Mouse (Mus musculus) liver, embryonic 12.5 days (tissue): ENCODE measurements around the gene Flot1. TPM values are rescaled to one million over a fixed set of nuclear protein-coding genes. Genes with fewer than 3 reads are reported as not detected.

Source experiments
- ATAC-seq: fragments of 200-750 bp; cut with Nextera tagmentation; 2 replicates; pipeline ENCODE4 v1.8.0; 2017; ENCODE audit warnings: moderate number of reproducible peaks, mild to moderate bottlenecking, moderate library complexity
- H3K27ac ChIP-seq: fragments of 300-500 bp; sonication (generic); 2 replicates; pipeline ENCODE4 v1.5.1; 2016; ENCODE audit warnings: mild to moderate bottlenecking
- H3K27me3 ChIP-seq: fragments of 300-500 bp; sonication (generic); replicated peaks from 2 replicates; pipeline ENCODE4 v1.6.1; 2016; ENCODE audit warnings: mild to moderate bottlenecking, moderate library complexity
- H3K36me3 ChIP-seq: fragments of 300-500 bp; sonication (generic); 2 replicates; pipeline ENCODE4 v1.6.1; 2016; ENCODE audit warnings: mild to moderate bottlenecking, moderate library complexity
- H3K4me1 ChIP-seq: fragments of 300-500 bp; sonication (generic); 2 replicates; pipeline ENCODE4 v1.6.1; 2016
- H3K4me2 ChIP-seq: fragments of 300-500 bp; sonication (generic); 2 replicates; pipeline ENCODE4 v1.6.1; 2016; ENCODE audit warnings: mild to moderate bottlenecking, moderate library complexity
- H3K4me3 ChIP-seq: fragments of 300-500 bp; sonication (generic); 2 replicates; pipeline ENCODE4 v1.5.1; 2016; ENCODE audit warnings: mild to moderate bottlenecking, moderate library complexity
- H3K9ac ChIP-seq: fragments of 300-500 bp; sonication (generic); 2 replicates; pipeline ENCODE4 v1.6.1; 2016; ENCODE audit warnings: mild to moderate bottlenecking, moderate library complexity
- H3K9me3 ChIP-seq: fragments of 300-500 bp; sonication (generic); replicated peaks from 2 replicates; pipeline ENCODE4 v1.6.1; 2016; ENCODE audit warnings: mild to moderate bottlenecking, moderate library complexity
- WGBS: fragments of 180-500 bp; shearing (Covaris S2); methylation state at CpG from one replicate; pipeline ENCODE4 v1.1.7; 2016; ENCODE audit not compliant: insufficient replicate concordance; 5-methylcytosine and 5-hydroxymethylcytosine counted together
- polyA plus RNA-seq: library from polyadenylated mRNA; unstranded; fragments of >200 nt; fragmentation: Nextera tagmentation; extraction: Ambion mirVana; gene quantifications from 2 replicates; pipeline ENCODE4 v1.2.1, GENCODE M21; 2016

Gene Flot1
- polyA plus RNA-seq, 1 experiment from 2014 or later, result 43.1 TPM

- Histone ChIP-seq H3K4me1 (peaks cover 16% of the 10 kb centered on the region), H3K9me3 (no peaks in the 10 kb centered on the region), H3K27me3 (no peaks in the 10 kb centered on the region), H3K4me3 (no peak overlapping the region), H3K36me3 (no peaks in the 10 kb centered on the region), H3K27ac (no peak overlapping the region), H3K9ac (no peak overlapping the region), H3K4me2 (no peak overlapping the region)
- WGBS, result 72% methylated on average over 4 of the region's 4 CpGs
- ATAC-seq, result no peak
Observed at GRCm38 (mm10) chr17:35790933-35791332, 32.1 kb upstream of the Flot1 start.

- Histone ChIP-seq H3K9me3 (no peaks in the 10 kb centered on the region), H3K4me3 (no peak overlapping the region), H3K27ac (no peak overlapping the region), H3K27me3 (no peaks in the 10 kb centered on the region), H3K36me3 (no peaks in the 10 kb centered on the region), H3K4me1 (peaks cover 28% of the 10 kb centered on the region), H3K9ac (no peak overlapping the region), H3K4me2 (no peak overlapping the region)
- no peak for ATAC-seq
- 55% methylated on average over 2 of the region's 2 CpGs for WGBS
Observed at GRCm38 (mm10) chr17:35792837-35793236, 30.2 kb upstream of the Flot1 start.

- WGBS, result 9% methylated on average over 2 of the region's 2 CpGs
- no peaks in the 10 kb centered on the region for H3K9me3 ChIP-seq
- H3K36me3 ChIP-seq, result no peaks in the 10 kb centered on the region
- H3K9ac ChIP-seq, result no peak overlapping the region
- H3K4me1 ChIP-seq, result peaks cover 28% of the 10 kb centered on the region
- peak; percentile 54 for ATAC-seq
- H3K4me3 ChIP-seq, result no peak overlapping the region
- H3K27me3 ChIP-seq, result no peaks in the 10 kb centered on the region
- H3K27ac ChIP-seq, result peak overlapping the region; percentile 41; the same call in 1 of the 2 replicates
- H3K4me2 ChIP-seq, result 0 out of 2 replicates have a peak overlapping the region, but pooled peaks have one; percentile 8
Observed at GRCm38 (mm10) chr17:35795099-35795498, 27.9 kb upstream of the Flot1 start.

- Histone ChIP-seq H3K4me2 (no peak overlapping the region), H3K27ac (peak overlapping the region; percentile 30; the same call in 1 of the 2 replicates), H3K36me3 (no peaks in the 10 kb centered on the region), H3K4me3 (no peak overlapping the region), H3K27me3 (no peaks in the 10 kb centered on the region), H3K9ac (no peak overlapping the region), H3K4me1 (peaks cover 28% of the 10 kb centered on the region), H3K9me3 (no peaks in the 10 kb centered on the region)
- no peak for ATAC-seq
- WGBS, result 74% methylated on average over 6 of the region's 6 CpGs
Observed at GRCm38 (mm10) chr17:35795656-35796055, 27.4 kb upstream of the Flot1 start.

- H3K4me3 ChIP-seq, result no peak overlapping the region
- H3K27me3 ChIP-seq, result no peaks in the 10 kb centered on the region
- H3K4me2 ChIP-seq, result no peak overlapping the region
- H3K27ac ChIP-seq, result no peak overlapping the region
- peaks cover 28% of the 10 kb centered on the region for H3K4me1 ChIP-seq
- H3K9me3 ChIP-seq, result no peaks in the 10 kb centered on the region
- WGBS, result 20% methylated on average over 5 of the region's 5 CpGs
- no peak overlapping the region for H3K9ac ChIP-seq
- ATAC-seq, result no peak
- no peaks in the 10 kb centered on the region for H3K36me3 ChIP-seq
Observed at GRCm38 (mm10) chr17:35796835-35797234, 26.2 kb upstream of the Flot1 start.

- peaks cover 13% of the 10 kb centered on the region for H3K4me1 ChIP-seq
- no peaks in the 10 kb centered on the region for H3K36me3 ChIP-seq
- no peak overlapping the region for H3K4me2 ChIP-seq
- 76% methylated on average over 2 of the region's 2 CpGs for WGBS
- no peak overlapping the region for H3K9ac ChIP-seq
- H3K27me3 ChIP-seq, result no peaks in the 10 kb centered on the region
- no peak overlapping the region for H3K4me3 ChIP-seq
- no peaks in the 10 kb centered on the region for H3K9me3 ChIP-seq
- H3K27ac ChIP-seq, result no peak overlapping the region
- ATAC-seq, result no peak
Observed at GRCm38 (mm10) chr17:35800905-35801304, 22.1 kb upstream of the Flot1 start.

- H3K4me2 ChIP-seq, result no peak overlapping the region
- H3K9ac ChIP-seq, result no peak overlapping the region
- ATAC-seq, result no peak
- H3K27me3 ChIP-seq, result no peaks in the 10 kb centered on the region
- WGBS, result 60% methylated on average over 6 of the region's 6 CpGs
- no peaks in the 10 kb centered on the region for H3K9me3 ChIP-seq
- H3K36me3 ChIP-seq, result no peaks in the 10 kb centered on the region
- H3K4me3 ChIP-seq, result no peak overlapping the region
- no peak overlapping the region for H3K27ac ChIP-seq
- H3K4me1 ChIP-seq, result no peaks in the 10 kb centered on the region
Observed at GRCm38 (mm10) chr17:35803020-35803419, 20.0 kb upstream of the Flot1 start.

GRCm38 (mm10) chr17:35803858-35804399 is 19.1 kb upstream of the Flot1 start:
- H3K9me3 ChIP-seq, result no peaks in the 10 kb centered on the region
- H3K27me3 ChIP-seq, result no peaks in the 10 kb centered on the region
- no peak for ATAC-seq
- no peak overlapping the region for H3K4me2 ChIP-seq
- H3K4me3 ChIP-seq, result no peak overlapping the region
- WGBS, result 60% methylated on average over 4 of the region's 4 CpGs
- no peaks in the 10 kb centered on the region for H3K4me1 ChIP-seq
- no peak overlapping the region for H3K27ac ChIP-seq
- H3K36me3 ChIP-seq, result no peaks in the 10 kb centered on the region
- no peak overlapping the region for H3K9ac ChIP-seq

- no peak for ATAC-seq
- no peak overlapping the region for H3K4me3 ChIP-seq
- no peak overlapping the region for H3K9ac ChIP-seq
- H3K4me1 ChIP-seq, result 0 out of 2 replicates have a peak, but pooled peaks cover 9% of the 10 kb centered on the region
- no peak overlapping the region for H3K4me2 ChIP-seq
- WGBS, result 60% methylated on average over 9 of the region's 9 CpGs
- H3K36me3 ChIP-seq, result no peaks in the 10 kb centered on the region
- no peak overlapping the region for H3K27ac ChIP-seq
- no peaks in the 10 kb centered on the region for H3K9me3 ChIP-seq
- no peaks in the 10 kb centered on the region for H3K27me3 ChIP-seq
Observed at GRCm38 (mm10) chr17:35808073-35808472, 15.0 kb upstream of the Flot1 start.

GRCm38 (mm10) chr17:35809395-35809794 is 13.6 kb upstream of the Flot1 start:
- Histone ChIP-seq H3K4me3 (no peak overlapping the region), H3K9me3 (no peaks in the 10 kb centered on the region), H3K27me3 (no peaks in the 10 kb centered on the region), H3K9ac (no peak overlapping the region), H3K36me3 (no peaks in the 10 kb centered on the region), H3K27ac (no peak overlapping the region), H3K4me2 (no peak overlapping the region), H3K4me1 (peaks cover 15% of the 10 kb centered on the region)
- WGBS, result 83% methylated on average over 11 of the region's 11 CpGs
- no peak for ATAC-seq

GRCm38 (mm10) chr17:35810900-35811648 is 12.0 kb upstream of the Flot1 start:
- 65% methylated on average over 5 of the region's 5 CpGs for WGBS
- H3K4me3 ChIP-seq, result no peak overlapping the region

GRCm38 (mm10) chr17:35812307-35812706 is 10.7 kb upstream of the Flot1 start:
- Histone ChIP-seq H3K4me1 (peaks cover 39% of the 10 kb centered on the region), H3K9ac (no peak overlapping the region), H3K27ac (no peak overlapping the region), H3K4me3 (no peak overlapping the region), H3K27me3 (no peaks in the 10 kb centered on the region), H3K36me3 (no peaks in the 10 kb centered on the region), H3K9me3 (no peaks in the 10 kb centered on the region), H3K4me2 (no peak overlapping the region)
- WGBS, result 74% methylated on average over 5 of the region's 5 CpGs
- ATAC-seq, result no peak

More at GRCm38 (mm10) chr17:35810900-35811648, 12.0 kb upstream of the Flot1 start:
- H3K9ac ChIP-seq, result no peak overlapping the region
- no peaks in the 10 kb centered on the region for H3K9me3 ChIP-seq
- no peak for ATAC-seq
- peaks cover 29% of the 10 kb centered on the region for H3K4me1 ChIP-seq
- H3K27ac ChIP-seq, result no peak overlapping the region
- H3K4me2 ChIP-seq, result no peak overlapping the region
- no peaks in the 10 kb centered on the region for H3K27me3 ChIP-seq
- no peaks in the 10 kb centered on the region for H3K36me3 ChIP-seq
